Mouse (Mus musculus) liver, embryonic 13.5 days (tissue): ENCODE data around the gene Pnkp. TPM values are rescaled to one million over a fixed set of nuclear protein-coding genes. Genes with fewer than 3 reads are reported as not detected.
"Not testable (repeated sequence)": the region's sequence is repeated elsewhere in the genome, so short reads cannot be mapped to it uniquely, and the experiment has no call there.

ENCODE experiments used
- ATAC-seq: fragments of 200-750 bp; cut with Nextera tagmentation; 2 replicates; pipeline ENCODE4 v1.8.0; 2017; ENCODE audit warnings: low read depth, mild to moderate bottlenecking, moderate number of reproducible peaks, moderate library complexity
- DNase-seq: peaks from one replicate; pipeline ENCODE4 v3.0.0; 2022
- H3K27ac ChIP-seq: fragments of 300-500 bp; sonication (generic); 2 replicates; pipeline ENCODE4 v1.5.1; 2015; ENCODE audit warnings: moderate library complexity, mild to moderate bottlenecking, inconsistent platforms
- H3K27me3 ChIP-seq: fragments of 300-500 bp; sonication (generic); 2 replicates; pipeline ENCODE4 v1.6.1; 2015; ENCODE audit warnings: mild to moderate bottlenecking, inconsistent platforms
- H3K36me3 ChIP-seq: fragments of 300-500 bp; sonication (generic); 2 replicates; pipeline ENCODE4 v1.6.1; 2015; ENCODE audit warnings: mild to moderate bottlenecking, inconsistent platforms
- H3K4me1 ChIP-seq: fragments of 300-500 bp; sonication (generic); replicated peaks from 2 replicates; pipeline ENCODE4 v1.6.1; 2015; ENCODE audit warnings: inconsistent platforms
- H3K4me2 ChIP-seq: fragments of 300-500 bp; sonication (generic); 2 replicates; pipeline ENCODE4 v1.6.1; 2015; ENCODE audit warnings: inconsistent platforms, mild to moderate bottlenecking, moderate library complexity
- H3K4me3 ChIP-seq: fragments of 300-500 bp; sonication (generic); replicated peaks from 2 replicates; pipeline ENCODE4 v1.5.1; 2015; ENCODE audit warnings: mild to moderate bottlenecking, inconsistent platforms
- H3K9ac ChIP-seq: fragments of 300-500 bp; sonication (generic); 2 replicates; pipeline ENCODE4 v1.6.1; 2015; ENCODE audit warnings: mild to moderate bottlenecking, inconsistent platforms
- H3K9me3 ChIP-seq: fragments of 300-500 bp; sonication (generic); replicated peaks from 2 replicates; pipeline ENCODE4 v1.6.1; 2016; ENCODE audit warnings: inconsistent platforms
- WGBS: fragments of 180-500 bp; shearing (Covaris S2); methylation state at CpG from one replicate; pipeline ENCODE4 v1.1.7; 2015; ENCODE audit not compliant: insufficient replicate concordance; 5-methylcytosine and 5-hydroxymethylcytosine counted together
- polyA plus RNA-seq: library from polyadenylated mRNA; unstranded; fragments of >200 nt; fragmentation: Nextera tagmentation; extraction: Ambion mirVana; gene quantifications from 2 replicates; pipeline ENCODE4 v1.2.1, GENCODE M21; 2015

Pnkp gene
- polyA plus RNA-seq, 1 experiment from 2014 or later, result 22.8 TPM

DNA sequence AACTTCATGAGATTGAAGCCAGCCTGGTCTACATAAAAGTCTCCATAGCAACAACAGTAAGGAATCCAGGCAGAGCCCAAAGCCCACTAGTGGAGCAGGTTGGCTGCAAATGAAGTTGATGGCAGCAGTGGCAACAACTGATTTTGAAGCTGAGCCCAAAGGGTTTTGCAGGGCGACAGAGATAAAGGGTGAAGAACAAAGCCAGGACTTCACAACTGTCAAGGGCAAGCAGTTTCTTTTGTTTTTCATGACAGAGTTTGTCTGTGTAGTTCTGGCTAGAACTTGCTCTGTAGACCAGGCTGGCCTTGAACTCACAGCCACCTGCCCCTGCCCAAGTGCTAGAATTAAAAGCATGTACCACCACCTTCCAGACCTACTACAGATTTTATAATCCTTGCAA lies 14.2 kb downstream of the Pnkp start:
- 54% methylated on average over 1 of the region's 1 CpGs for WGBS
- 0 out of 2 replicates have a peak, but pooled peaks cover 6% of the 10 kb centered on the region for H3K36me3 ChIP-seq
- ATAC-seq, result no peak
- H3K27me3 ChIP-seq, result no peaks in the 10 kb centered on the region
- H3K27ac ChIP-seq, result no peak overlapping the region
- H3K9me3 ChIP-seq, result no peaks in the 10 kb centered on the region
- no peak overlapping the region for H3K4me2 ChIP-seq
- peaks cover 68% of the 10 kb centered on the region for H3K4me1 ChIP-seq
- no peak for DNase-seq
- no peak overlapping the region for H3K9ac ChIP-seq
- no peak overlapping the region for H3K4me3 ChIP-seq

DNA sequence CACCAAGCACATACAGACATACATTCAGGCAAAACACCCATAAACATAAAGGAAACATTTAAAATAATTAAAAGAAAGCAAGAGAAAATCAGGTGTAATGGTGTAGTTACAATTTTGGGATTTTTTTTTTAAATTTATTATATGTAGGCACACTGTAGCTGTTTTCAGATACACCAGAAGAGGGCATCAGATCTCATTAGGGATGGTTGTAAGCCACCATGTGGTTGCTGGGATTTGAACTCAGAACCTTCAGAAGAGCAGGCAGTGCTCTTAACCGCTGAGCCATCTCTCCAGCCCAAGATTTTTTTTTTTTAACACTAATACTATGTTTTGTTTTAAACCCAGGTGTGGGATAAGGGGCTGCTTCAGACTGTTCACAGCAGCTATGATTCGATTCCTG lies 14.8 kb downstream of the Pnkp start:
- not testable (repeated sequence) for H3K9me3 ChIP-seq, H3K36me3 ChIP-seq, H3K27ac ChIP-seq, ATAC-seq, H3K4me2 ChIP-seq, H3K27me3 ChIP-seq, DNase-seq, H3K9ac ChIP-seq, H3K4me3 ChIP-seq
- WGBS, result 78% methylated on average over 2 of the region's 2 CpGs
- H3K4me1 ChIP-seq, result peaks cover 62% of the 10 kb centered on the region

DNA sequence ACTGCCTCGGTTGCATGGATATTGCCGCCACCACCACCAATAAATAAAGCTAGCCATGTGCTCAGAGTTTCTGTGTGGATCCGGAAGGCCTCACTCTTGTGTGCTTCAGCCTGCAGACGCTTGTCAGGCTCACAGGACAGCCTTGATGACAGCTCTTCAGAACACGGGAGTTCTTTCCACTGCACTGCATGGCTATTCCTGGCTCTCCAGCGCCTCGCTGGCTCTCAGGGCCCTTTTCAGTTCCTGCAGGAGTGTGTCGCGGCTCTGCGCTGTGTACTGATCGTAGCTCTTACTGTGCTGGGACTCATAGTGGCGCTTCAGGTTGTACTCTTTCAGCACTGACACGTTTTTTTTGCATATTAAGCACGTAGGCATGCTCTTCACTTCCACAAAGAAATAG lies 20.9 kb downstream of the Pnkp start:
- Histone ChIP-seq H3K9me3 (no peaks in the 10 kb centered on the region), H3K4me1 (peaks cover 21% of the 10 kb centered on the region), H3K36me3 (peaks cover 66% of the 10 kb centered on the region), H3K4me3 (no peak overlapping the region), H3K4me2 (no peak overlapping the region), H3K27ac (no peak overlapping the region), H3K27me3 (no peaks in the 10 kb centered on the region), H3K9ac (no peak overlapping the region)
- ATAC-seq (no peak), DNase-seq (no peak)
- WGBS, result 82% methylated on average over 14 of the region's 14 CpGs

DNA sequence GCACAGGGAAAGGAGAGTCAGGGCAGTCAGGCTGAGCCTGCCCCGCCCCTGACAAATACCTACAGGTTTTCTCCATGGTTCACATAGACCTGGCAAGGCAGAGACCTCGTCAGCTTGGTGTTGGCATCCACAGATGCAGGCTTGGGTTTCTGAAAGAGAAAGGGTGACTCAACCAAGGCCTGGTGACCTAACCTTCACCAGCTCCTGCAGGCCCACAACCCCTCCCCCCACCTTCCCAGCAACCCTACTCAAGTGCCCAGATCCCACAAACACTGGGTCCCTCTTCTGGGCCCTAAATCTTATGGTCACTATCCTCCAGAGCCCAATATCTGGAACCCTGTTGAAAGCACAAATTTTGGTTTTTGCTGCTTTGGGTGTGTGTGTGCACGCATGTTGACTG lies 26.1 kb downstream of the Pnkp start:
- H3K9ac ChIP-seq, result no peak overlapping the region
- 88% methylated on average over 3 of the region's 3 CpGs for WGBS
- H3K27me3 ChIP-seq, result no peaks in the 10 kb centered on the region
- H3K36me3 ChIP-seq, result peaks cover 86% of the 10 kb centered on the region
- no peaks in the 10 kb centered on the region for H3K9me3 ChIP-seq
- no peak overlapping the region for H3K4me3 ChIP-seq
- peaks cover 16% of the 10 kb centered on the region for H3K4me1 ChIP-seq
- H3K4me2 ChIP-seq, result no peak overlapping the region
- DNase-seq, result no peak
- no peak overlapping the region for H3K27ac ChIP-seq
- ATAC-seq, result no peak

DNA sequence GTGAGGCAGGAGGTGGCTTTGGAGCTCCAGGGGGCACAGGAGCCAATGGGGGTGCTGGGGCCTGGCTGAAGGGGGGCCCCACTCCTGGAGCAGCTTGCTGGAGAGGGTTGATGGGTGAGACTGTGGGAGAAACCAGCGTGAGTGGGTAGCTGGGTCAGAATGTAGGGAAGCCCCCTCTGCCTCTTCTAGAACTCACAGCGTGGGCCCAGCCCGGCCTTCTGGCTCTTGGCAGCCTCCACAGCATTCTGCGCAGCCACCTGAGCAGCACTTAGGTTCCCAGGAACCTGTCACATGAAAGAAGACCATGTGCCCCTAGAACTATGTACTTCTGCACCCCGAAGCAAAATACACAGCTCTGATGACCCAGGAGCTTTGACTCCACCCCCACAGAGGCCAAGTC lies 27.7 kb downstream of the Pnkp start:
- H3K36me3 ChIP-seq, result peaks cover 84% of the 10 kb centered on the region
- no peaks in the 10 kb centered on the region for H3K27me3 ChIP-seq
- H3K4me1 ChIP-seq, result peaks cover 32% of the 10 kb centered on the region
- DNase-seq, result no peak
- no peak for ATAC-seq
- 90% methylated on average over 5 of the region's 5 CpGs for WGBS
- H3K9ac ChIP-seq, result no peak overlapping the region
- no peak overlapping the region for H3K4me2 ChIP-seq
- H3K4me3 ChIP-seq, result no peak overlapping the region
- H3K9me3 ChIP-seq, result no peaks in the 10 kb centered on the region
- H3K27ac ChIP-seq, result no peak overlapping the region

DNA sequence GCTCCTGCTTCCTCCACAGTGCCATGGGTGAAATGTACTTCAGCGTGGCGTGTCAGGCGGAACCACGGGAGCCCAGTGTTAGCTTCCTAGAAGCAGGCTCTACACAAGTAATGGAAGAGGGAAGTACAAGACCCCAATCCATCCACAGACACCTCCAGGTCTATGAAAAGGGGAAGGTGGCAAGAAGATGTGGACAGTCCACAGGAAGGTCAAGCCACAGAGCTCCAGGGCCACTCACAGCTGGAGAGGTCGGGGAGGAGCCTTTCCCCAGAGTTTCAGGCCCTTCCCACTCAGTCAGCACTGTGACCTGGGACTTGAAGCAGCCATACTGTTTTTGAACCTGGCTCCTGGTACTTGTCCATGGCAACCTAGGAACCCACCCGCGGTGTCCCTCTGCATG lies 30.0 kb downstream of the Pnkp start:
- Histone ChIP-seq H3K4me1 (peaks cover 50% of the 10 kb centered on the region), H3K9ac (no peak overlapping the region), H3K9me3 (no peaks in the 10 kb centered on the region), H3K27me3 (no peaks in the 10 kb centered on the region), H3K4me3 (no peak overlapping the region), H3K27ac (no peak overlapping the region), H3K36me3 (peaks cover 68% of the 10 kb centered on the region), H3K4me2 (no peak overlapping the region)
- WGBS, result 74% methylated on average over 7 of the region's 7 CpGs
- DNase-seq (no peak), ATAC-seq (no peak)

DNA sequence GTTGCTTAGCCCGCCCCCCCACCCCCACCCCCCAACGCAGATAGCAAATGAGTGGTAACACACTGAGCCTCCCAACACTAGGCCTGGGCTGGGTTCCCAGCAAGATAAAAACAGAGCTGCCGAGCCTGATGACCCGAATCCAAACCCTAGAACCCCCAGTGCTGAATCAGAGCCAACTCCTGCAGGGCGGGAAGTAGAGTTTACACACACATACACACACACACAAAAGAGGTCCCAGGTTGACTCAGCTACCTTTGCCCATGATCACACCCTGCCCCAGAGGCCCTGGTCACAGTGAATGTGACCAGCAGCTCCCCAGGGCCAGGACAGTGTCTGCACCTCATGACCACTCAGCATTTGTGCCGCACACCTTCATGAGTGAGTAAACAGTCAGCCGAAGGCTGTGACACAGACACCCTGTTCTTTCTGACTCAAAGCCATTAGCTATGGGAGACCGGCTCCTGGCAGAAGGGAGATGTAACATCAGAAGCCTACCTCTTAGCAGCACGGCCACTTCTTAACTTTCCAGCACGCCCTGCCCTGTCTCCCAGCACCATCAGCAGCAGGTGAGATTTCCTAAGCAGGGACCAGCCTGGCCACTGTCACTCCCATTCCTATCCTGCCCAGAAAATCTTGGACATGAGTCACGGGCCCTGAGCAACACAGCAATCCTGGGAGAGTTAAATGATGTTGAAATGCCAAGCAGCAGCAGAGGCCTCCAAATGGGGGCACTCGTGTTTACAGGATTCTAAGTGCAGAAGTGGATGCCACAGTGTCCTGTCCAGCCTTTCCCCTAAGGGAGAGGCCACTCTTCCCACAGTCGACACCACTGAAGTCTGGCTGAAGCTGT lies 31.5 kb downstream of the Pnkp start:
- ATAC-seq, result no peak
- Histone ChIP-seq H3K4me3 (no peak overlapping the region), H3K27me3 (no peaks in the 10 kb centered on the region), H3K9ac (no peak overlapping the region), H3K9me3 (no peaks in the 10 kb centered on the region), H3K4me1 (peaks cover 58% of the 10 kb centered on the region), H3K4me2 (no peak overlapping the region), H3K36me3 (peaks cover 53% of the 10 kb centered on the region), H3K27ac (peak overlapping the region; percentile 43; the same call in 1 of the 2 replicates)
- WGBS, result 72% methylated on average over 13 of the region's 13 CpGs
- DNase-seq, result no peak

DNA sequence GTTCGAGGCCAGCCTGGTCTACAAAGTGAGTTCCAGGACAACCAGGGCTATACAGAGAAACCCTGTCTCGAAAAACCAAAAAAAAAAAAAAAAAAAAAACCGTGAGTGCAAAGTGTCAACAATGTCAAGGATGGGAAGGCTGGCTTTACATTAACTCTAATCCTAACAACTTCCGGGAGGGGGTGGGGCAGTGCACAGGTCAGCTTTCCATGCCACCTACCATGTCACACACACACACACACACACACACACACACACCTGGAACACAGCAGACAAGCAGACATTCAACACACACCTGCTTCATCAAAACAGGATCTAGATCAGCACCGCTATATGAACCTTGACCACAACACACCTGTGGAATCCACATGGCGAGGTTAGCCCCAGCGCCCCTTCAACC lies 33.2 kb downstream of the Pnkp start:
- 75% methylated on average over 7 of the region's 7 CpGs for WGBS
- ATAC-seq, result no peak
- no peak for DNase-seq
- H3K27ac ChIP-seq, result peak overlapping the region; percentile 39; the same call in 1 of the 2 replicates
- no peaks in the 10 kb centered on the region for H3K9me3 ChIP-seq
- H3K36me3 ChIP-seq, result peaks cover 38% of the 10 kb centered on the region
- H3K4me2 ChIP-seq, result peak overlapping the region; percentile 90
- H3K27me3 ChIP-seq, result no peaks in the 10 kb centered on the region
- 0 out of 2 replicates have a peak overlapping the region, but pooled peaks have one; percentile 89 for H3K9ac ChIP-seq
- H3K4me3 ChIP-seq, result peak overlapping the region; percentile 86; the same call in 1 of the 2 replicates
- H3K4me1 ChIP-seq, result peaks cover 65% of the 10 kb centered on the region

DNA sequence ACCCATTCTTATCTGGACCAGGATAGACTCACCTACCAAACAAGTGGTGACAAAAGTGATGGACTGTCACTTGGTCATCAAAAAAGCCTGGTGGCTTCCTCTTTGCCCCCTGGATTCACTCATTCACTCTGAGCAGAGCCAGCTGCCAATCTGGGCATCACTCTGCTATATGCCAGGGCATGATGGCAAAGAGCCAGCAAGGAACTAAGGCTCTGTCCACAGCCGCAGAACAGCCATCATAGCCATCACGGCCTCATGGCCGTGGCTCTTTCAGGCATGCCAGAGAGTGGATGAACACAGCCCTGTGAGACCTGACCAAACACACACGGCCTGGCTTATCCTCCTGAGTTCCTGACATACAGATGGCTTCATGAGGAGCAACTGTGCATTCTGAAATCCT lies 33.8 kb downstream of the Pnkp start:
- H3K4me3 ChIP-seq, result peak overlapping the region; percentile 86
- WGBS, result 73% methylated on average over 4 of the region's 4 CpGs
- H3K4me2 ChIP-seq, result peak overlapping the region; percentile 90
- ATAC-seq, result no peak
- H3K9ac ChIP-seq, result peak overlapping the region; percentile 89
- DNase-seq, result no peak
- H3K36me3 ChIP-seq, result peaks cover 33% of the 10 kb centered on the region
- no peaks in the 10 kb centered on the region for H3K9me3 ChIP-seq
- peaks cover 70% of the 10 kb centered on the region for H3K4me1 ChIP-seq
- H3K27ac ChIP-seq, result peak overlapping the region; percentile 29
- H3K27me3 ChIP-seq, result no peaks in the 10 kb centered on the region

DNA sequence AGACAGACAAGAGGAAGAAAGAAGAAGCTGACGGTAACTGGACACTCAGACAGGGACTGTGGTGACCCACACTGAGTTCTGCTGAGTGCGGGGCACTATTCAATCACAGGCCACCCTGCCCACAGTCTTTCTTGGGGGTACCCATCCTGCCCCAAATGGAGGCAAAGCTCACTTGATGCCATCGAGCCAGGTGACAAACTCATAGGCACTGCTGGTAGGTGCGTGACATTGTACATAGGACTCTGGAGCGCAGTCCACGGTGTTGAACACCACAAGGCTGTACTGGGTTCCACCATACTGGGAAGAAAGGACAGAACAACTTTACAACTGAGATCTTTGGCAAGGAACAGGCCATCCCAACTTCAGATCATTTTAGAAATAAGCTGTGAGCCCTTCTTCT lies 34.7 kb downstream of the Pnkp start:
- Histone ChIP-seq H3K9me3 (no peaks in the 10 kb centered on the region), H3K9ac (peak overlapping the region; percentile 89), H3K4me2 (peak overlapping the region; percentile 90), H3K27me3 (no peaks in the 10 kb centered on the region), H3K27ac (peak overlapping the region; percentile 91), H3K4me3 (peak overlapping the region; percentile 86), H3K36me3 (peaks cover 25% of the 10 kb centered on the region), H3K4me1 (peaks cover 72% of the 10 kb centered on the region)
- ATAC-seq, result no peak
- DNase-seq, result no peak
- 15% methylated on average over 6 of the region's 6 CpGs for whole genome bisulfite sequencing

DNA sequence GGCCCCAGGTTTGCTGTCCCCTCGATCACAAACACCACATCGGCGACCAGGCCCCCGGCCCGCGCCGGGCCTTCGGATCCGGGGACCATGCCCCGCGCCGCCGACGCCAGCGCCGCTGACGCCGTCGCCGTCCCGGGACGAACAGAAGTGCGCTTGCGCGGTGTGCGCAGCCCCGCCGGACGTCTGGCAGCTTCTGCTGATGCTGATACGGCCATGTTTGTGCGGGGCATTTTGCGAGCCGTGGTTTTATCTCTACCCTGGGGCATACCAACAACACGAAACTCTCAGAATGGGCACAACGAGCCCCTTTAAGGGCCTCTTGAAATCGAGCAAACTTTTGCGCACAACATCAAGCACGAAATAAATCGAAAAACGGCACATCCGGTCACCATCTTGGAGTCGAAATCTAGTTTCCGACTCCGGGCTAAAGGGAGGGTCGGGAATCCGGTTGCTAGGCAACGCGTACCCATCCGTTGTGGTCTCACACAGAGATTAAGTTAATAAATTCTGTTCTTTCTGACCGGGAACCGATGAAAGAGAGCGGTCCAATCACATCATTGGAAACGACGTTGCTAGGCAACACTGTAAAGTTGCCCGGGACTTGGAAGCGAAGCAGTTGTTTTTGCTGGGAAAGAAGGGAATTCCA lies 35.5 kb downstream of the Pnkp start, which contains the start of gene Med25:
Med25 (minus strand) TSS at position 437 of the 646 bp plus-strand sequence.
- WGBS, result under 1% methylated on average over 56 of the region's 56 CpGs
- peak within 1 kb of the TSS; percentile 91 for H3K27ac ChIP-seq

More for the DNA sequence above, 35.5 kb downstream of the Pnkp start, which contains the start of gene Med25:
- Histone ChIP-seq H3K4me3 (peak within 1 kb of the TSS; percentile 86), H3K9ac (peak within 1 kb of the TSS; percentile 89), H3K27me3 (no peaks in the 10 kb centered on the region), H3K4me1 (peaks cover 75% of the 10 kb centered on the region), H3K36me3 (peaks cover 21% of the 10 kb centered on the region), H3K9me3 (no peaks in the 10 kb centered on the region), H3K4me2 (peak within 1 kb of the TSS; percentile 90)
- DNase-seq (peak; percentile 83), ATAC-seq (peak; percentile 75)
